Mouse (Mus musculus) limb, embryonic 13.5 days (tissue): Measurements from ENCODE around the gene Pcgf6. TPM values are rescaled to one million over a fixed set of nuclear protein-coding genes. Genes with fewer than 3 reads are reported as not detected.

ENCODE experiments used
- ATAC-seq: fragments of 200-750 bp; cut with Nextera tagmentation; 2 replicates; pipeline ENCODE4 v1.8.0; 2017; ENCODE audit warnings: low read depth, moderate number of reproducible peaks, moderate TSS enrichment; ENCODE audit not compliant: low FRiP score
- H3K27ac ChIP-seq: fragments of 300-500 bp; sonication (generic); 2 replicates; pipeline ENCODE4 v1.5.1; 2015; ENCODE audit warnings: inconsistent platforms, mild to moderate bottlenecking, moderate library complexity
- H3K27me3 ChIP-seq: fragments of 300-500 bp; sonication (generic); 2 replicates; pipeline ENCODE4 v1.6.1; 2015; ENCODE audit warnings: mild to moderate bottlenecking, inconsistent platforms
- H3K36me3 ChIP-seq: fragments of 300-500 bp; sonication (generic); 2 replicates; pipeline ENCODE4 v1.6.1; 2015; ENCODE audit warnings: inconsistent platforms, mild to moderate bottlenecking, moderate library complexity
- H3K4me1 ChIP-seq: fragments of 300-500 bp; sonication (generic); 2 replicates; pipeline ENCODE4 v1.6.1; 2015; ENCODE audit warnings: inconsistent platforms
- H3K4me2 ChIP-seq: fragments of 300-500 bp; sonication (generic); replicated peaks from 2 replicates; pipeline ENCODE4 v1.6.1; 2015; ENCODE audit warnings: inconsistent platforms, mild to moderate bottlenecking, moderate library complexity
- H3K4me3 ChIP-seq: fragments of 300-500 bp; sonication (generic); 2 replicates; pipeline ENCODE4 v1.5.1; 2015; ENCODE audit warnings: moderate library complexity, mild to moderate bottlenecking, inconsistent platforms
- H3K9ac ChIP-seq: fragments of 300-500 bp; sonication (generic); 2 replicates; pipeline ENCODE4 v1.6.1; 2015; ENCODE audit warnings: mild to moderate bottlenecking, inconsistent platforms
- H3K9me3 ChIP-seq: fragments of 300-500 bp; sonication (generic); 2 replicates; pipeline ENCODE4 v1.6.1; 2016; ENCODE audit warnings: inconsistent platforms
- WGBS: fragments of 180-500 bp; shearing (Covaris S2); methylation state at CpG from one replicate; pipeline ENCODE4 v1.1.7; 2015; 5-methylcytosine and 5-hydroxymethylcytosine counted together
- polyA plus RNA-seq: library from polyadenylated mRNA; unstranded; fragments of >200 nt; fragmentation: Nextera tagmentation; extraction: Ambion mirVana; gene quantifications from 2 replicates; pipeline ENCODE4 v1.2.1, GENCODE M21; 2015

The Pcgf6 gene
- polyA plus RNA-seq, 1 experiment from 2014 or later, result 23.3 TPM

GRCm38 (mm10) chr19:47019326-47019725 lies 31.4 kb downstream of the Pcgf6 start:
- WGBS, result 22% methylated on average over 6 of the region's 6 CpGs
- Histone ChIP-seq H3K36me3 (no peaks in the 10 kb centered on the region), H3K27ac (no peak overlapping the region), H3K9me3 (no peaks in the 10 kb centered on the region), H3K4me1 (peaks cover 19% of the 10 kb centered on the region), H3K4me2 (no peak overlapping the region), H3K4me3 (no peak overlapping the region), H3K27me3 (peaks cover 52% of the 10 kb centered on the region), H3K9ac (no peak overlapping the region)
- no peak for ATAC-seq

GRCm38 (mm10) chr19:47018330-47018729 lies 32.4 kb downstream of the Pcgf6 start:
- Histone ChIP-seq H3K4me3 (no peak overlapping the region), H3K27me3 (peaks cover 62% of the 10 kb centered on the region), H3K4me2 (no peak overlapping the region), H3K36me3 (no peaks in the 10 kb centered on the region), H3K9ac (no peak overlapping the region), H3K9me3 (no peaks in the 10 kb centered on the region), H3K27ac (no peak overlapping the region), H3K4me1 (peaks cover 21% of the 10 kb centered on the region)
- no peak for ATAC-seq
- WGBS, result 36% methylated on average over 2 of the region's 2 CpGs

GRCm38 (mm10) chr19:47017831-47018230 lies 32.9 kb downstream of the Pcgf6 start:
- H3K27me3 ChIP-seq, result peaks cover 67% of the 10 kb centered on the region
- ATAC-seq, result no peak
- H3K4me1 ChIP-seq, result peaks cover 21% of the 10 kb centered on the region
- H3K36me3 ChIP-seq, result no peaks in the 10 kb centered on the region
- H3K4me3 ChIP-seq, result no peak overlapping the region
- no peak overlapping the region for H3K27ac ChIP-seq
- H3K9me3 ChIP-seq, result no peaks in the 10 kb centered on the region
- 9% methylated on average over 3 of the region's 3 CpGs for WGBS
- H3K9ac ChIP-seq, result no peak overlapping the region
- H3K4me2 ChIP-seq, result no peak overlapping the region

- no peak overlapping the region for H3K27ac ChIP-seq
- H3K9ac ChIP-seq, result no peak overlapping the region
- ATAC-seq, result 0 out of 2 replicates have a peak, but pooled peaks have one; percentile 52
- no peaks in the 10 kb centered on the region for H3K36me3 ChIP-seq
- H3K4me3 ChIP-seq, result no peak overlapping the region
- no peaks in the 10 kb centered on the region for H3K9me3 ChIP-seq
- peaks cover 21% of the 10 kb centered on the region for H3K4me1 ChIP-seq
- H3K4me2 ChIP-seq, result no peak overlapping the region
- H3K27me3 ChIP-seq, result peaks cover 78% of the 10 kb centered on the region
- 1% methylated on average over 15 of the region's 15 CpGs for WGBS
Measured at GRCm38 (mm10) chr19:47016487-47016886, 34.2 kb downstream of the Pcgf6 start.

- no peak overlapping the region for H3K27ac ChIP-seq
- H3K4me3 ChIP-seq, result peak overlapping the region; percentile 52
- H3K9me3 ChIP-seq, result no peaks in the 10 kb centered on the region
- 4% methylated on average over 9 of the region's 9 CpGs for WGBS
- H3K27me3 ChIP-seq, result peaks cover 82% of the 10 kb centered on the region
- peak overlapping the region; percentile 92; the same call in 1 of the 2 replicates for H3K4me2 ChIP-seq
- H3K36me3 ChIP-seq, result no peaks in the 10 kb centered on the region
- no peak for ATAC-seq
- H3K4me1 ChIP-seq, result peaks cover 21% of the 10 kb centered on the region
- H3K9ac ChIP-seq, result no peak overlapping the region
Measured at GRCm38 (mm10) chr19:47015965-47016364, 34.7 kb downstream of the Pcgf6 start.

GRCm38 (mm10) chr19:47015396-47015795 lies 35.3 kb downstream of the Pcgf6 start:
- Histone ChIP-seq H3K9me3 (no peaks in the 10 kb centered on the region), H3K4me1 (peaks cover 21% of the 10 kb centered on the region), H3K9ac (no peak overlapping the region), H3K27ac (no peak overlapping the region), H3K4me2 (peak overlapping the region; percentile 92), H3K36me3 (no peaks in the 10 kb centered on the region), H3K4me3 (peak overlapping the region; percentile 52), H3K27me3 (peaks cover 87% of the 10 kb centered on the region)
- ATAC-seq, result no peak
- under 1% methylated on average over 37 of the region's 37 CpGs for WGBS

- Histone ChIP-seq H3K27ac (no peak within 1 kb of the TSS), H3K9ac (peak within 1 kb of the TSS; percentile 56)
- peak; percentile 72 for ATAC-seq
Measured at GRCm38 (mm10) chr19:47014447-47015381, 36.0 kb downstream of the Pcgf6 start, which contains the start of the genes Ina and Nt5c2. Ina (plus strand) TSS chr19:47014698. Nt5c2 (minus strand) TSS chr19:47015153.

GRCm38 (mm10) chr19:47014159-47014446 lies 36.6 kb downstream of the Pcgf6 start:
- no peak overlapping the region for H3K9ac ChIP-seq
- no peak for ATAC-seq
- no peak overlapping the region for H3K27ac ChIP-seq
- H3K9me3 ChIP-seq, result no peaks in the 10 kb centered on the region
- H3K27me3 ChIP-seq, result peaks cover 85% of the 10 kb centered on the region
- peak overlapping the region; percentile 92 for H3K4me2 ChIP-seq
- no peaks in the 10 kb centered on the region for H3K36me3 ChIP-seq
- H3K4me1 ChIP-seq, result peaks cover 19% of the 10 kb centered on the region
- H3K4me3 ChIP-seq, result peak overlapping the region; percentile 52
- WGBS, result 1% methylated on average over 11 of the region's 11 CpGs

More at GRCm38 (mm10) chr19:47014447-47015381, 36.0 kb downstream of the Pcgf6 start, which contains the start of the genes Ina and Nt5c2:
- Histone ChIP-seq H3K4me2 (peak within 1 kb of the TSS; percentile 92), H3K27me3 (peaks cover 89% of the 10 kb centered on the region), H3K4me1 (peaks cover 21% of the 10 kb centered on the region), H3K36me3 (no peaks in the 10 kb centered on the region), H3K4me3 (peak within 1 kb of the TSS; percentile 52), H3K9me3 (no peaks in the 10 kb centered on the region)
- WGBS, result under 1% methylated on average over 121 of the region's 124 CpGs

- Histone ChIP-seq H3K4me1 (peaks cover 19% of the 10 kb centered on the region), H3K9ac (no peak overlapping the region), H3K9me3 (no peaks in the 10 kb centered on the region), H3K4me3 (peak overlapping the region; percentile 52), H3K36me3 (no peaks in the 10 kb centered on the region), H3K4me2 (peak overlapping the region; percentile 92), H3K27ac (no peak overlapping the region), H3K27me3 (peaks cover 84% of the 10 kb centered on the region)
- 14% methylated on average over 20 of the region's 20 CpGs for WGBS
- ATAC-seq, result no peak
Measured at GRCm38 (mm10) chr19:47013340-47014158, 37.2 kb downstream of the Pcgf6 start.

- H3K9ac ChIP-seq, result no peak overlapping the region
- no peak overlapping the region for H3K4me2 ChIP-seq
- peaks cover 80% of the 10 kb centered on the region for H3K27me3 ChIP-seq
- H3K27ac ChIP-seq, result no peak overlapping the region
- H3K4me1 ChIP-seq, result peaks cover 19% of the 10 kb centered on the region
- no peak overlapping the region for H3K4me3 ChIP-seq
- no peaks in the 10 kb centered on the region; the same call in 1 of the 2 replicates for H3K9me3 ChIP-seq
- 89% methylated on average over 15 of the region's 15 CpGs for WGBS
- H3K36me3 ChIP-seq, result no peaks in the 10 kb centered on the region
- ATAC-seq, result no peak
Measured at GRCm38 (mm10) chr19:47012521-47013130, 38.1 kb downstream of the Pcgf6 start.

GRCm38 (mm10) chr19:47009943-47010342 lies 40.8 kb downstream of the Pcgf6 start:
- no peak overlapping the region for H3K4me2 ChIP-seq

More at GRCm38 (mm10) chr19:47009943-47010342, 40.8 kb downstream of the Pcgf6 start:
- no peaks in the 10 kb centered on the region; the same call in 1 of the 2 replicates for H3K9me3 ChIP-seq
- H3K27ac ChIP-seq, result no peak overlapping the region
- no peak overlapping the region for H3K9ac ChIP-seq
- H3K4me3 ChIP-seq, result no peak overlapping the region
- H3K4me1 ChIP-seq, result peaks cover 9% of the 10 kb centered on the region
- no peaks in the 10 kb centered on the region for H3K36me3 ChIP-seq
- peaks cover 57% of the 10 kb centered on the region for H3K27me3 ChIP-seq
- no peak for ATAC-seq
- WGBS, result 84% methylated on average over 5 of the region's 5 CpGs
